ENCODE assay signal across 16 mouse cellular contexts in genomic region chr13:107571539-107571938, GRCm38 (mm10).
DNase-seq lines count a peak whose midpoint lies in the region; ATAC-seq lines count a peak whose summit lies in the region.
"Had no signal": no experiment of that assay in that cellular context is flagged by ENCODE, and none has a peak within 500 bp of the region (broad histone marks: within the 10 kb centered on the region; RNA-seq: fewer than 3 reads in every experiment).

No protein-coding gene starts in this region.

- DNase-seq in liver = peak; percentile 46
- peak; percentile 74 for DNase-seq in thymus, postnatal 14 days
- DNase-seq in spleen, postnatal 14 days (ENCODE audit: low spot score in 2 of 2) = no peak
- no peak for DNase-seq in kidney, adult 18-20 months
- DNase-seq in embryo, embryonic 10.5 days (ENCODE audit: low spot score) = no peak
- no peak for DNase-seq in spleen, adult 12 weeks (ENCODE audit: low spot score)
- DNase-seq: adrenal gland, postnatal 10 days; cerebellum, postnatal 10 days; forebrain, postnatal 0 days; kidney, adult 11 months; left cerebral cortex, postnatal 4 days; lung, postnatal 10 days; retina, postnatal 1 day had no signal

- ATAC-seq in CD4-positive, CD25-positive, alpha-beta regulatory T cell, adult 4 months = peak; percentile 22
- 0 out of 2 replicates have a peak, but pooled peaks have one; percentile 16 for ATAC-seq in megakaryocyte, adult 5-6 weeks (ENCODE audit: poor library complexity, severe bottlenecking)
- ATAC-seq: activated CD4-positive, CD25-positive, alpha-beta regulatory T cell, adult 4 months had no signal

Comparison
In these comparisons a context has a peak if more than half of its experiments do, and no peak if none do; other contexts are left out.
1. DNase-seq: peak in liver (single experiment) and thymus, postnatal 14 days (single experiment); none in spleen, postnatal 14 days (0 of 2), kidney, adult 18-20 months (single experiment), embryo, embryonic 10.5 days (single experiment) and spleen, adult 12 weeks (single experiment).